ENCODE assay signal across 22 mouse cellular contexts in genomic region chr11:91096000-91096652, GRCm38 (mm10).
A peak's percentile ranks its signal among the peaks of the same experiment; 100 is the strongest.
DNase-seq lines count a peak whose midpoint lies in the region; ATAC-seq lines count a peak whose summit lies in the region.
"Had no signal": no experiment of that assay in that cellular context is flagged by ENCODE, and none has a peak within 500 bp of the region (broad histone marks: within the 10 kb centered on the region; RNA-seq: fewer than 3 reads in every experiment).

No protein-coding gene starts in this region.

- no peaks in the 10 kb centered on the region for H3K9me3 ChIP-seq in kidney, embryonic 14.5 days (ENCODE audit: control insufficient read depth, low read length)
- H3K9me3 ChIP-seq in limb, embryonic 11.5 days (ENCODE audit: control insufficient read depth, low read length): no peaks in the 10 kb centered on the region
- no peaks in the 10 kb centered on the region for H3K9me3 ChIP-seq in limb, embryonic 10.5 days (replicated peaks)
- H3K9me3 ChIP-seq: forebrain, embryonic 13.5 days; heart, embryonic 13.5 days had no signal

- WGBS in kidney, embryonic 14.5 days: 19% methylated on average over 12 of the region's 12 CpGs
- WGBS in limb, embryonic 11.5 days: 30% methylated on average over 12 of the region's 12 CpGs
- WGBS in limb, embryonic 10.5 days: 40% methylated on average over 12 of the region's 12 CpGs

- H3K36me3 ChIP-seq in kidney, embryonic 14.5 days (ENCODE audit: control insufficient read depth, insufficient read depth, low read length): no peaks in the 10 kb centered on the region
- H3K36me3 ChIP-seq in limb, embryonic 11.5 days (ENCODE audit: control insufficient read depth, insufficient read depth, low read length): no peaks in the 10 kb centered on the region
- no peaks in the 10 kb centered on the region for H3K36me3 ChIP-seq in limb, embryonic 10.5 days
- H3K36me3 ChIP-seq: G1E; heart, embryonic 13.5 days had no signal

- no peak overlapping the region for H3K4me2 ChIP-seq in kidney, embryonic 14.5 days (replicated peaks; ENCODE audit: low read depth, low read length)
- H3K4me2 ChIP-seq in limb, embryonic 11.5 days (ENCODE audit: low read depth, severe bottlenecking): no peak overlapping the region
- H3K4me2 ChIP-seq: forebrain, embryonic 13.5 days; heart, embryonic 13.5 days had no signal

- H3K27me3 ChIP-seq in kidney, embryonic 14.5 days (ENCODE audit: control insufficient read depth, insufficient read depth, low read length): no peaks in the 10 kb centered on the region
- H3K27me3 ChIP-seq in limb, embryonic 11.5 days (ENCODE audit: control insufficient read depth, insufficient read depth, low read length): no peaks in the 10 kb centered on the region
- no peaks in the 10 kb centered on the region for H3K27me3 ChIP-seq in limb, embryonic 10.5 days (ENCODE audit: low read depth, poor library complexity, severe bottlenecking)
- H3K27me3 ChIP-seq: heart, embryonic 13.5 days had no signal

- H3K27ac ChIP-seq in kidney, embryonic 14.5 days (ENCODE audit: low read depth, low read length): no peak overlapping the region
- H3K27ac ChIP-seq in limb, embryonic 11.5 days (replicated peaks; ENCODE audit: low read depth, low read length): no peak overlapping the region
- H3K27ac ChIP-seq in limb, embryonic 10.5 days: no peak overlapping the region
- H3K27ac ChIP-seq: forebrain, embryonic 13.5 days; gastrocnemius, adult 2 months; heart, embryonic 13.5 days had no signal

- peak; percentile 84 for ATAC-seq in kidney, embryonic 14.5 days (ENCODE audit: low FRiP score, low TSS enrichment)
- ATAC-seq in limb, embryonic 11.5 days (ENCODE audit: insufficient number of reproducible peaks, low FRiP score, low TSS enrichment, low read depth): no peak
- ATAC-seq: CD4-positive, CD25-positive, alpha-beta regulatory T cell, adult 4 months; forebrain, embryonic 13.5 days; forebrain, postnatal 0 days; hindbrain, embryonic 16.5 days had no signal

- no peak overlapping the region for H3K4me3 ChIP-seq in kidney, embryonic 14.5 days (ENCODE audit: low read length)
- H3K4me3 ChIP-seq in limb, embryonic 11.5 days (ENCODE audit: low read depth, low read length): no peak overlapping the region
- no peak overlapping the region for H3K4me3 ChIP-seq in limb, embryonic 10.5 days
- H3K4me3 ChIP-seq: forebrain, embryonic 13.5 days; gastrocnemius, adult 2 months; heart, embryonic 13.5 days had no signal

- no peak overlapping the region for H3K9ac ChIP-seq in kidney, embryonic 14.5 days (ENCODE audit: low read depth, low read length)
- no peak overlapping the region for H3K9ac ChIP-seq in limb, embryonic 11.5 days (ENCODE audit: low read length)
- H3K9ac ChIP-seq: forebrain, embryonic 13.5 days; forebrain, postnatal 0 days; heart, embryonic 13.5 days had no signal

- no peak for DNase-seq in kidney, adult 8-10 months
- peak; percentile 22 for DNase-seq in limb, embryonic 11.5 days (ENCODE audit: low spot score)
- no peak for DNase-seq in limb, embryonic 10.5 days (ENCODE audit: low spot score)
- DNase-seq in embryo, embryonic 11.5 days (ENCODE audit: low read depth, low spot score): peak; percentile 11
- DNase-seq in mesoderm, embryonic 11.5 days (ENCODE audit: low read depth, low spot score): peak; percentile 51
- DNase-seq in spleen, postnatal 4 days (ENCODE audit: low spot score in 2 of 2): no peak
- DNase-seq in layer of hippocampus, adult 8-10 months (ENCODE audit: low spot score in 2 of 2): no peak
- DNase-seq: adrenal gland, adult 8-10 months; B cell, adult 2 months; cerebellum, adult 11-12 months; cerebellum, adult 9-10 months; cerebellum, postnatal 25 days; forebrain, postnatal 0 days; gastrocnemius, adult 2 months; gastrocnemius, postnatal 25 days; heart, postnatal 36 days had no signal

- no peaks in the 10 kb centered on the region for H3K4me1 ChIP-seq in kidney, embryonic 14.5 days (ENCODE audit: control insufficient read depth, insufficient read depth, low read length)
- no peaks in the 10 kb centered on the region for H3K4me1 ChIP-seq in limb, embryonic 11.5 days (ENCODE audit: control insufficient read depth, insufficient read depth, low read length)
- peaks cover 6% of the 10 kb centered on the region; the same call in 1 of the 2 replicates for H3K4me1 ChIP-seq in limb, embryonic 10.5 days
- H3K4me1 ChIP-seq: heart, embryonic 13.5 days had no signal

Comparison
In these comparisons a context has a peak if more than half of its experiments do, and no peak if none do; other contexts are left out.
1. DNase-seq: peak in limb, embryonic 11.5 days (single experiment), embryo, embryonic 11.5 days (single experiment) and mesoderm, embryonic 11.5 days (single experiment); none in kidney, adult 8-10 months (0 of 2), limb, embryonic 10.5 days (single experiment), spleen, postnatal 4 days (0 of 2) and layer of hippocampus, adult 8-10 months (0 of 2).